Mouse (Mus musculus): ENCODE results near the gene Pyy.

Gene Pyy

DNA sequence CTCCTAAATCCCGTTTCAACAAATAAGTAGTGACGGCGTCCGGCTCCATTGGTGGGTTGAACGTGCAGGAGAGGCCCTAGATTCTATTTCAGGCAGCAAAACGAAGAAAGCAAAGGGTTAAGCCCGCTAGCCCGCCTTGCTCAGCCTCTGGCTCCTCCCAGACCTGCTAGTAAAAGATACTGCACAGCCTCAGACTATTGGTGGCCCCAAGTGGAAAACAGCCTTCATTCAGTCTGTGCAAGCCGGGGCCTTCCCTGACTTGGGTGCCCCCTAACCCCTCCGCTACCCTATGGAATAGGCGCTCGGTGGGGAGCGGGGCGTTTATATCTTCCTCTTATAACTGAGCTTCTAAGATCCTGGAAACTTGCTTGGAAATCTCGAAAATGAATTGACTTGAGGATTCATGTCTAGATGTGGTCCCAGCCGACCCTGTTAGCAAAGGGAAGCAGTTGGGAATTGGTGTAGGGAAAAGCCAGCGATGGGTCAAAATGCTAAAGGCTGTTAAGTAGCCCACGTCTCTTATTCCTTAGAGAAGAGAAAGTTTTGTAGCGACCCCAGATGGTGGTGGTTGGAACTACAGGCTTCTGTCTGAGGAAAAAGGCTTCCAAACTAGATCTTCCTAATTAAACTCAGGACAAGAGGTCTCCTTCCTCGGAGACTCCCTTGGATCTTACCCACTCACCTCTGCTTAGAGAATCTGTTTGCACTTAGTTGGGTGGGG, 18.4 kb downstream of the Pyy start:
- DNase-seq = peak; percentile 52

DNA sequence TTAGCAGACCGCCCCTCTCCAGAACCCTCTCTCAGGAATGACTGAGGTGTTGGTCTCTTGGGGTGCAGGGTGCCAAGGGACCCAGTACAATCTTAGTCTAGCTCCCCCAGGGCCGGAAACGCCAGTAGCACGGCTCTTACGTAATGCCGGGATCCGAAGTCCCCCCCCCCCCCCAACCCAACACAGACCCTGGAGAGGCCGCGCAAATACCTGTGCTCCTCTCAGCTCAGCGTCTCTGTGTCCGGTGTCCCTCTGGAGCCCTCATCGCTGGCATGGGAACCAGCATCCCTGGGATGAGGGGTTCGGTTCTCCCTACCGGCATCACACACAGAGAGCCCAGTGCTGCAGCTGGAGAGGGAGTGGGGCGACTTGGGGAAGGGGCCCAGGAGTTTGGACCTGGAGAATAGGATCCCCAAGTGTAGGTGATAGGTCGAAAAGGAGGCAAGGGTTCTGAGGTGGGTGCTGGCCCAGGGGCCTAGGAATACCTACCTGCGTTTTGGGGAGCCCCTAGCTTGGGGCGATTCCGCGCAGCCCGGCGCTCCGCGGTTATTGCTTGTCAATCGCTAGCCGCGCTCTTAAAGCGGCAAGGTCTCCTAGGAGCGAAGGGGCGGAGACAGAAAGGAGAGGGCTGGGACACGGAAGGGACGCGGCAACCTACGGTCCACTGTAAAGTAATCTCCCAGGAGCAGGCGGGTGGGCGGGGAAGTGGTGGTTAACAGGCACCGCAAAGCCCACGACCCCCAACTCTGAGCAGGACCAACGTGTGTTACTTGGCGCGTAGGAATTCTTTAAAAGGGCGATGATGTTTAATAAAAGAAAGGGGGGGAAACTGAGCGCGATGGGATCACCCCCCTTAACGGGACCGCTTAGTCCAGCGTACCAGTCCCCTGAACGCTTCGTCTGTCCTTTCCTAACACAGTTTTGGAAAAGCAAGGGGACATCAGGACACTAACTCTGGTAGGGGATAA, 19.4 kb downstream of the Pyy start, which contains the start of gene Mpp2:
Mpp2 (minus strand) TSS at position 585 of the 968 bp plus-strand sequence.
- peak; percentile 57 for DNase-seq

DNA sequence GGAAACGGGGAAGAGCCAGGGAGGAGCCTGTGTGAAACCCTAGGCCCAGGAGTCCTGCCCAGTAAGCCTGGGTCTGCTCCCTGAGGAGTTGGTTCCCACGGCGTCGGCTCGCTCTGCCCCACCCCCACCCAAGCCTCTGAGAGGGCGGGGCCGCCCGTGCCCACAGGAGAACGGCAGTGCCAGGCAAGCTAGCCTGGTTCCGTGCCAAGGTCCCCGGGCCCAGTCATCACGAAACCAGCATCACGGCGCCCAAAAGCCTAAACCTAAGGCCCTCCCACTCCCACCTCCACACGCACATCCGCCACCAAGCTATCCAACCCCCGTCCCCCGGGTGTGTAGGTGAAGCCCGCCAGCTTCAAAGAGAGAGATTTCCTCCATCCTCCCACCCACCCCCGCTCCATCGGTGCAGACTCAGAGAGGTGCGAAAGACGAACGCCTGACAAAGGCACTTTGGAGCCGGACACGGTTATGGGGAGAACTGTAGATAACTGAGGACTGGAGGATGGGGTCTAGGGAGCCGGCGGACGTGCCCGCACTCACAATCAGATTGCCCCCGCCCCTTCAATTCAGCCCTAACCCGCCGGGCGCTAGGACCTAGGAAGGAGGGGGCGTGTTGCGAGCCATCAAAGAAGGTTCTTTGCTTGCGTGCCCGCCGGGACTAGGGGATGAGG, 20.4 kb downstream of the Pyy start:
- DNase-seq = peak; percentile 66

DNA sequence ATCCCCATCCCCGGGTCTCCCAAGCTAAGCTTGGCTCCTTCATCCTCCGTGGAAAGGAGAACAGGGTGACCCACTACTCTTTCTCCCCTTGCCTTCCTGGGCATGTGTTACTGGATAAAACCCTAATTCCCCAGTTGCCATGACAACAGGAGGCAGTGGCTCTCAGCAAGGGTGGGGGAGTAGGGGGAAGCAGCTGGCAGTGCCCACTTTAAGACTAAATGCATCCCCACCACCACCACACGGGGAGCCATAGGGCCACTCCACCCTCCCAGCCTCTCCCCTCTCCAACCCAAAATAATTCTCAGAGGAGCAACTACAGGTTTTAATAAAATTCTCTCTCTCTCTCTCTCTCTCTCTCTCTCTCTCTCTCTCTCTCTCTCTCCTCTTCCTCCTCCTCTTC, 21.3 kb downstream of the Pyy start:
- DNase-seq = no peak

DNA sequence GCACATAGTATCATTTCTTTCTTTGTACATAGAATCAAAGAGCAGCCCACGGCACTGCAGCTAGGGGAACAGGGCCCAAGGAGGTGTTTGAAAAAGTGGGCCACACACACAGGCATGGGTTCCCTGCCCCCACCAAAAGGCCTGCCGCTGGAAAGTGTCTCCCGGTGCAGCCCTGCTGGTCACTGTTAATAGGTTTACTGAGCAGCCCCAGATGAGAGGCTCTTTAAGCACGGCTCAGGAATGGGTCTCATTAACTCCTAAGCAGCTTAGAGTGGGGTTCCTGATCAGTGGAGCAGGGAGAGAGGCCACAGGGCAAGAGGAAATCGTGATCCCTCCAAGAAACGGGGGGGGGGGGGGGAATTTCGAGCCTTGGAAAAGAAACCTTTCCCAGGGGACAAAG, 23.5 kb downstream of the Pyy start:
- DNase-seq = peak; percentile 30

DNA sequence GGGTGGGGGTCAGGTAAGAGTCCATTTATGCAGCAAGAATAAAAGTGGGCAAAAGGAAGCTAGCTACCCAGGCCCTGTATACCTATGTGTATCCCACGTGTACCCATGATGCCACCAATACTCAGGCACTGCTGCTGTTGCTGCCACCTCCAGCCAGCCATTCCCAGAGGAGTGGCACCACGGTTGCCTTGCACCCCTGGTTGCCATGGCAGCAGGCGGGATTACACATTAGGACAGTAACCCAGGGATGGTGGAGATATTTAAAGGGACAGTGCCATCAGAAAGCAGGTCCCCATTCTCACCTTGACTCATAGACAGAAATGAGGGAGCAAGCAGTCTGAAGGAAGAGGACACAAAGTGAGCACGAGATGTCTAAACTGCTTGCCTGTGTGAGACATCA, 24.4 kb downstream of the Pyy start:
- DNase-seq = no peak

DNA sequence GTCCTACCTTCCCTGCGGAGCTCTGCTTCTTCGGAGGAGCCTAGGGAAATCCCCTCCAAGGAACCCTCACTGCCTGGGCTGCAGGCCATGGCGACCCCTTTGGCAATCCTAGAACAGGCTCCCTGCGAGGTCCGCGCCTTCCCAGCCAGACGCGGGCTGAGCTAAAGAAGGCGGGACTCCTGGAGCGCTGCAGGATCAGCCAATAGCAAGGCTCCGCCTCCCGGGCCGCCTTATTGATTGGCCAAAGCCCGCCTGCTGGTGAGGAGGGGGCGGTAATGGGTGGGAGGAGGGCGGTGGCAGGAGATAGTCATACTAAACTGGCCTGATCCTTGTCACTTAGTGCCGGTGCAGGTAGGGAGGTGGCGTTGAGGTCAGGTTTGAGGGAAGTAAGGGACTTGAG, 25.3 kb downstream of the Pyy start:
- peak; percentile 37 for DNase-seq

DNA sequence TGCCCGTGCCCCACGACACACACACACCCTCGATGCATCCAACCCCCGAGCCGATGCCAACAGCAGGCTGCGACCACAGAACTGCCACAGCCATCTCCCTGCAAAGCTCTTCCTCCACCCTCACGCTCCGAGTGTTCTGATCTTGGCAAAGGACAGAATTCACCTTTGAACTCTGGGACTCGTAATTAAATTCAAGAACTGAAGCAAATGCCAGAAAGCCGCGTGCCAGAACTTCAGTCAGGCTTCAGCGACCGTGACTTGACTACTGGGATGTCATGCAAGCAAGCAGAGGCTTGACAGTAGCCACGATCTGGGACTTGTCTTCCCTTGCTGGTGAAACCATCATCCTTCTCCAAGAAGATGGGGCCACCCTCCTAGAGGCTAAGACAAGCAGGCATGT, 33.9 kb downstream of the Pyy start:
- DNase-seq = no peak

DNA sequence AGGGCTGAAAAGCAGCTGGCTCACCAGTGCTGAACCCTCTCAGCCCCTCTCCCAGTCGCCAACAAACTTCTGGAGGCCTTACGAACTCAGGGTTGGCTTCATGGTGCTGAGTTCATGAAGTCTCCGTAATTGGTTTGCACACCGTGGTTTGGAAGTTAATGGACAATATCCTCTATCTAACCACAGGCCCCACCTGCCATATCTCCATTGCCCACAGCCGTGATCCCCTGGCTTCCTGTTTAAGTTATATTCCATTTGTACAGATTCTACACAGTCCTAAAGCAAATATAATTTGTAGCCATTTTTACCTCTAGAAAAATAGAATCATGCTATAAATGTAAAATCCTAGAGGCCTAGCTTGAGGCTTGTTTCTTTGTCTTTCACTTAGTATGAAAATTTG, 34.9 kb downstream of the Pyy start:
- no peak for DNase-seq

DNA sequence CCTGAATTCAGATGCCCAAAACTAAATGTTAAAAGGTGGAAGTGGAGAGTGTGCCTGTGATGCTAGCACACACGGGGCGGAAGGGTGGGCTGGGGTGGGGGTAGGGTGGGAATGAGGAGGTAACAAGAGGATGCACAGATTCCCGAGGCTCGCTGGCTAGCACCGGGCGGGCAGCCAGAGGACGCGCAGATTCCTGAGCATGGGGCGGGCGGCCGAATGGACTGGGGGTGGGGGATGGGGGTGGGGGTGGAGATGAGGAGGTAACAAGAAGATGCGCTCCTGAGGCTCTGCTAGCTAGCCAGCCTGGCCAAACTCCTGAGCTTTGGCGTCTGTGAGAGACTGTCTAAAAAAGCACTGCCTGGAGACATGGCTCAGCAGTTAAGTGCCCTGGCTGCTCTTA, 37.2 kb downstream of the Pyy start:
- no peak for DNase-seq

DNA sequence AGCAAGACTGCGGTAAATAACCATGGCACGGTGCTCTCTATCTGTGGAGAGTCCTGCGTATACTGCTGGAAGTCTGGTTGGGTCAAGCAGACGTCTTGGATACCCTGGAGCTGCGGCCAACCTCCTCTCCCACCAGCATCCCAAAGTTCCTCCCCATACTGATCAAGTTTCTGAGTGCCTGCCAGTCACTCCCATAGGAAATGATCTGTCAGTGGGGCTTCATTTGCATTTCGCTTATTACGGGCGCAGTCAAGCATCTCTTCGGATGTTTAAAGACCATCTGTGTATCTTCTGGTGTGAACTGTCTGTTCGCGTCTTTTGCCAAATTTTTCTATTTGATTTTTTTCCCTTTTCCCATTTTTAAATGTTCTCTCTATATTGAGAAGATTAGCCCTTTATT, 38.0 kb downstream of the Pyy start:
- DNase-seq = no peak

DNA sequence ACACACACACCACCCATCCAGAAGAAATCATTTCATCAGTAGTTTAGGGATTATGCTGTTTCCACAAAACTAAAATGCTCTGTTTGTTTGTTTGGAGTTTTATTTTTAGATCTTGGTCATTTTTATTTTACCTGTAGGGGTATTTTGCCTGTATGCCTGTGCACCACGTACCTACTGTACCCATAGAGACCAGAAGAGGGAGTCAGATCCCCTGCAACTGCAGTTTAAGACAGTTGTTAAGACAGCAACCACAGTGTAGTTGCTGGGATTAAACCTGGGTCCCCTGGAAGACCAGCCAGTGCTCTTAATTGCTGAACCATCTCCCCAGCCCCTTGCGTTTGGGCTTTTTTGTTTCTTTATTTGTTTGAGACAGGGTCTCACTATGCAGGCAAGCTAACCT, 38.7 kb downstream of the Pyy start:
- DNase-seq = no peak

DNA sequence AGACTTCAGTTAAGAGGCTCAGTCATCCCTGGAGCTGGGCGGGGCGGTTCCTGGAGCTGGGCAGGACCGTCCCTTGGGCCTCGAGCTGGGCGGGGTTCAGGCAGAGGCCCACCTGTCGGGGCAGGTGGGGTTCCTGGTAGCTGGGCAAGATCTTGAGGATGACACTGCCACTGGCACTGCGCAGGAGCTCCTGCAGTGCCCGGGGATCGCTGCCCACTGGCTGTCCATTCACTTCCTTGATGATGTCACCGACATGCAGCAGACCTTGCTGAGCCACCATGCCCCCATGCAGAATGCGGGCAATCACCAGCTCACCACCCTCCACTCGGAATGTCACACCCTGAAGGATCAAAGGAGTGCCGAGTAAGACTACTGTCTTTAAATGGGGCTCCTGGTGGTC, 44.6 kb downstream of the Pyy start:
- no peak for DNase-seq

DNA sequence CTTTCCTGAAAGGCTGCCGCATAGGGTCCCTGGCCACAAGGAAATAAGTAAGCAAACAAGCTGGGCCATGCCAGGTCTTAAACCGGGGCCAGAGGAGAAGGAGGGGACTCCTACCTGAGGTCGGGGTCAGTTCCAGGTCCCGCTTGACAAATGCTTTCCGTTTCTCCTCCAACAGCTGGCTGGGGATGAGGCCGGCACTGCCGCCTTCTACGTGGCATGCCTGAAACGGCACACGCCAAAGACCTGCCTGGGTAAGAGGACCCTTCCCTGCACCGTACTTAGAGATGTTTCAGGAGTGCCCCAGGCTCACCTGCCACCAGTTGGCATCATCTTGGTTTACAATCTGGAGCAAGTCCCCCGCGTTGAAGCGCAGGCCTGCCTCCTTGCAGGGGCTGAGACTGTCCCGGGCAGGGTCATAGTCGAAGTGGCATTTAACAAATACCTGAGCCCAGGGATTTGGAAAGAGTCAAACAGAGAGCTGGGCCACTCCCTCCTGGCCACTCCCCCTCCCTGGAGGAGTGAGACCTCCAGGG, 45.6 kb downstream of the Pyy start:
- no peak for DNase-seq

DNA sequence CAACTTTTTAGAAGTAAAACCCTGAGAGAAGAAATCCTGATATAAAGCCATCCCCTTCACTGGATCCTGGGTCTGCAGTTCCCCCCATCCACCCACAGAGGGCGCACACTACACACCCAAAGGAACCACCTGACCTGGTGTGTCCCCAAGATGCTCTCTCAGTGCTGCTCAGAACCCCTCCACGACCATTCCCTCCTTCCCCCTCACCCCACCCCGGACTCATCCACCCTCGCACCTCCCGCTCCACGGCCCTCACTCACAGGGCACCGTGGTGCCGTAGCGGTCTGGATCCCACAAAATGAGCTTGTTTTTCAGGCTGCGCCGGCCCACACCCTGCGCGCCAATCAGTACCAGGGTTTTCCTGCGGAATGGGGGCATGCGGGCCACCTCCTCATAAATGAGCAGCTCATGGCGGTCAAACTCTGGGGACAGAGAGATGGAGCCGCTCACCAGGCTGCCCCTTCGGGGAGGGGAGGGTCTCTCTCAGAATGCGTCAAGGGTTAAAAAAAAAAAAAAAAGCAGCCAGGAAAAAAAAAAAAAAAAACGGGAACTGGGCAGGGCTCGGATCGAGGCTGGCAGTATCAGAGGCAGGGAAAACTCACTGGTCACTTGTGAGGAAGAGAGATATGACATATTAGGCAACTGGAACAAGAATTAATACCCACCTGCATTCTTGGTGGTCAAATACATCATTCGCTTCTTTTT, 46.2 kb downstream of the Pyy start:
- peak; percentile 60 for DNase-seq

Data from kidney, adult 11 months (tissue).